Mouse (Mus musculus) liver, postnatal 0 days (tissue): ENCODE results near the gene Krtap17-1.

Source experiments
- CTCF ChIP-seq: sonication (generic); IDR thresholded peaks from 2 replicates; pipeline ENCODE4 v1.5.1; 2016; ENCODE audit warnings: antibody characterized with exemption, low read depth
- EP300 ChIP-seq: IDR thresholded peaks from 2 replicates; pipeline ENCODE4 v1.6.1; 2016; ENCODE audit warnings: antibody characterized with exemption, low read depth, mild to moderate bottlenecking

- no peak for TF ChIP-seq EP300
- TF ChIP-seq CTCF = no peak
Observed at GRCm38 (mm10) chr11:100008336-100008735, 14.5 kb upstream of the Krtap17-1 start.
